Mouse (Mus musculus) brain, adult 2 months (tissue): ENCODE data around the gene Pxn.
"Not testable (repeated sequence)": the region's sequence is repeated elsewhere in the genome, so short reads cannot be mapped to it uniquely, and the experiment has no call there.

Experiments
- DNase-seq: peaks from one replicate; pipeline ENCODE4 v3.0.0; 2011; ENCODE audit warnings: low read depth, low spot score

Gene Pxn

GRCm38 (mm10) chr5:115551386-115551785 is 44.9 kb downstream of the Pxn start:
- no peak for DNase-seq

- no peak for DNase-seq
Observed at GRCm38 (mm10) chr5:115551799-115552198, 45.3 kb downstream of the Pxn start.

GRCm38 (mm10) chr5:115553801-115554420 is 47.4 kb downstream of the Pxn start:
- no peak for DNase-seq

GRCm38 (mm10) chr5:115554536-115555291 is 48.2 kb downstream of the Pxn start:
- no peak for DNase-seq

GRCm38 (mm10) chr5:115556217-115556616 is 49.7 kb downstream of the Pxn start:
- DNase-seq: peak; percentile 91

- no peak for DNase-seq
Observed at GRCm38 (mm10) chr5:115558182-115558794, 51.8 kb downstream of the Pxn start.

GRCm38 (mm10) chr5:115559237-115560101 is 53.0 kb downstream of the Pxn start, which contains the start of gene Rplp0:
TSS of gene Rplp0 (plus strand) at chr5:115559467.
- DNase-seq: peak; percentile 100

- no peak for DNase-seq
Observed at GRCm38 (mm10) chr5:115560336-115560905, 53.9 kb downstream of the Pxn start.

GRCm38 (mm10) chr5:115563771-115564585 is 57.5 kb downstream of the Pxn start:
- no peak for DNase-seq

GRCm38 (mm10) chr5:115564737-115565393 is 58.4 kb downstream of the Pxn start, which contains the start of gene Gcn1l1:
TSS of gene Gcn1l1 (plus strand) at chr5:115565254.
- DNase-seq: peak; percentile 87

- DNase-seq: no peak
Observed at GRCm38 (mm10) chr5:115565403-115565802, 58.9 kb downstream of the Pxn start.

GRCm38 (mm10) chr5:115568681-115569080 is 62.2 kb downstream of the Pxn start:
- no peak for DNase-seq

- DNase-seq: no peak
Observed at GRCm38 (mm10) chr5:115569308-115569707, 62.8 kb downstream of the Pxn start.

GRCm38 (mm10) chr5:115569721-115570120 is 63.2 kb downstream of the Pxn start:
- no peak for DNase-seq

GRCm38 (mm10) chr5:115571086-115571485 is 64.6 kb downstream of the Pxn start:
- peak; percentile 93 for DNase-seq

- DNase-seq: peak; percentile 81
Observed at GRCm38 (mm10) chr5:115572679-115573535, 66.4 kb downstream of the Pxn start.

- peak; percentile 45 for DNase-seq
Observed at GRCm38 (mm10) chr5:115574992-115575391, 68.5 kb downstream of the Pxn start.

- not testable (repeated sequence) for DNase-seq
Observed at GRCm38 (mm10) chr5:115577686-115578085, 71.2 kb downstream of the Pxn start.

- DNase-seq: peak; percentile 46
Observed at GRCm38 (mm10) chr5:115578922-115579321, 72.4 kb downstream of the Pxn start.
